Mouse (Mus musculus): Measurements from ENCODE around the gene Tmem108.

- TF ChIP-seq CTCF (IDR thresholded peaks at IDR 0.05; ENCODE audit: borderline replicate concordance, extremely low read depth, insufficient read depth, insufficient read length) (no peak), POLR2A (IDR thresholded peaks at IDR 0.05; ENCODE audit: borderline replicate concordance, extremely low read depth, insufficient read depth, insufficient read length, poor library complexity, severe bottlenecking) (no peak)
These were observed 134.2 kb downstream of the Tmem108 start for GRCm38 (mm10) chr9:103627404-103627900.

All from brain, embryonic 14.5 days (tissue).